Mouse (Mus musculus) heart, embryonic 12.5 days (tissue): ENCODE data around the gene Il17rb. TPM values are rescaled to one million over a fixed set of nuclear protein-coding genes. Genes with fewer than 3 reads are reported as not detected.

Experiments used
- ATAC-seq: fragments of 200-750 bp; cut with Nextera tagmentation; 2 replicates; pipeline ENCODE4 v1.8.0; 2017; ENCODE audit warnings: moderate TSS enrichment, moderate library complexity; ENCODE audit not compliant: insufficient number of reproducible peaks, low FRiP score
- H3K27ac ChIP-seq: fragments of 300-500 bp; sonication (generic); 2 replicates; pipeline ENCODE4 v1.5.1; 2016; ENCODE audit warnings: mild to moderate bottlenecking, moderate library complexity; ENCODE audit not compliant: poor library complexity, severe bottlenecking
- H3K27me3 ChIP-seq: fragments of 300-500 bp; sonication (generic); replicated peaks from 2 replicates; pipeline ENCODE4 v1.6.1; 2016; ENCODE audit warnings: mild to moderate bottlenecking, moderate library complexity
- H3K36me3 ChIP-seq: fragments of 300-500 bp; sonication (generic); 2 replicates; pipeline ENCODE4 v1.6.1; 2016; ENCODE audit warnings: mild to moderate bottlenecking, moderate library complexity
- H3K4me1 ChIP-seq: fragments of 300-500 bp; sonication (generic); replicated peaks from 2 replicates; pipeline ENCODE4 v1.6.1; 2016; ENCODE audit warnings: mild to moderate bottlenecking
- H3K4me2 ChIP-seq: fragments of 300-500 bp; sonication (generic); 2 replicates; pipeline ENCODE4 v1.6.1; 2016; ENCODE audit warnings: mild to moderate bottlenecking, moderate library complexity
- H3K4me3 ChIP-seq: fragments of 300-500 bp; sonication (generic); 2 replicates; pipeline ENCODE4 v1.5.1; 2016; ENCODE audit warnings: mild to moderate bottlenecking
- H3K9ac ChIP-seq: fragments of 300-500 bp; sonication (generic); 2 replicates; pipeline ENCODE4 v1.6.1; 2016; ENCODE audit warnings: mild to moderate bottlenecking, moderate library complexity
- H3K9me3 ChIP-seq: fragments of 300-500 bp; sonication (generic); replicated peaks from 2 replicates; pipeline ENCODE4 v1.6.1; 2016; ENCODE audit warnings: mild to moderate bottlenecking, moderate library complexity
- WGBS: fragments of 180-500 bp; shearing (Covaris S2); methylation state at CpG from one replicate; pipeline ENCODE4 v1.1.7; 2016; 5-methylcytosine and 5-hydroxymethylcytosine counted together
- polyA plus RNA-seq: library from polyadenylated mRNA; unstranded; fragments of >200 nt; fragmentation: Nextera tagmentation; extraction: Ambion mirVana; gene quantifications from 2 replicates; pipeline ENCODE4 v1.2.1, GENCODE M21; 2016

Il17rb gene
- 0.22 and 0.91 TPM in 2 replicates for polyA plus RNA-seq

DNA sequence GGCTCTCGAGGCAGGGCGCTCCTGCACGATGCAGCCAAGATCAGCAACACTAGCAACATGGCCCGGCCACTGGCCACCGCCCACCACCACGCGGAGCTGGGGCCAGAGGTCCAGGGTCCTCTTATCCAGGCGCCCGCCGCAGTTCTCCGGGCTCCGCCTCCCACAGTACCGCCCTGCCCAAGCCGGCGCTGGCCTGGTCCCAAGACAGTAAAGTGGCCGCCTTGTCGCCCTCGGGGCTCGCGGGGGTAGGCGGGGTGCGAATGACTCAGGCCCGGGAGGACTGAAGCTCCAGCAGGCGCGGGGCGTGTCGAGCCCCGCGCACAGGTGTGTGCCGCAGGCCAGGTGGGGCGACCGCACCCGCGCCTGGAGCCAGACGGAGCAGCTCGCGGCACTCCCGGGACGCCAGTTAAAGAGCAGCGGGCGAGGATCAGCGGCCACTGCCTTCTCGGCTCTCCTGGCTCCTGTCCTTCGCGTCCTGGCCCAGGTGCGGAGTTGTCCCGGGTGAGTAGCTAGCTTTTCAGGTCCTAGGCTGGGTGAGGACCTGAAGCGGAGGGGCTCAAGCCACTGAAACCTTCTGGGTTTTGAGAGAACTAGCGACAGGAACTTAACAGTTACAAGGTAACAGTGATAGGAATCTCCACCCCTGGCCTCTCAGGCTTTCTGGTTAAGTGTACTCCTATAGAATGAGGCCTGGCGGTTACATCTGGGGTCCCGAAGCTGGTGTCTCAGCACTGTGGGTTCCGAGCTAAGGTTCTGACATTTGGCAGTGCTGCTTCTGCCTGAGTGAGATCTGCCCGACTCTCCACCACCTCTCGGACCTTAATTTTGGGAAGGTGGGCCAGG, at the start of gene Il17rb, which contains the start of gene Chdh:
Gene Il17rb, minus strand, starts transcription at position 164 of the 843 bp plus-strand sequence.
Gene Chdh, plus strand, starts transcription at position 291 of the 843 bp plus-strand sequence.
- peaks cover 13% of the 10 kb centered on the region; the same call in 1 of the 2 replicates for H3K4me1 ChIP-seq
- peaks cover 52% of the 10 kb centered on the region for H3K27me3 ChIP-seq
- peak within 1 kb of the TSS; percentile 87 for H3K4me2 ChIP-seq
- H3K4me3 ChIP-seq = peak within 1 kb of the TSS; percentile 51
- no peaks in the 10 kb centered on the region for H3K36me3 ChIP-seq
- 7% methylated on average over 54 of the region's 54 CpGs for WGBS
- H3K9ac ChIP-seq = peak within 1 kb of the TSS; percentile 40
- no peak within 1 kb of the TSS for H3K27ac ChIP-seq
- peak; percentile 41; the same call in 1 of the 2 replicates for ATAC-seq
- H3K9me3 ChIP-seq = no peaks in the 10 kb centered on the region

GRCm38 (mm10) chr14:30056031-30056766, 47.5 kb upstream of the Il17rb start:
- Histone ChIP-seq H3K4me3 (no peak overlapping the region), H3K4me2 (no peak overlapping the region), H3K27me3 (no peaks in the 10 kb centered on the region), H3K4me1 (peaks cover 8% of the 10 kb centered on the region; the same call in 1 of the 2 replicates), H3K9ac (no peak overlapping the region), H3K9me3 (no peaks in the 10 kb centered on the region; the same call in 1 of the 2 replicates), H3K36me3 (no peaks in the 10 kb centered on the region), H3K27ac (no peak overlapping the region)
- 0 out of 2 replicates have a peak, but pooled peaks have one; percentile 6 for ATAC-seq
- 63% methylated on average over 13 of the region's 13 CpGs for WGBS

GRCm38 (mm10) chr14:30054922-30055321, 46.2 kb upstream of the Il17rb start:
- Histone ChIP-seq H3K4me1 (peaks cover 8% of the 10 kb centered on the region; the same call in 1 of the 2 replicates), H3K9ac (no peak overlapping the region), H3K36me3 (no peaks in the 10 kb centered on the region), H3K4me3 (no peak overlapping the region), H3K27me3 (no peaks in the 10 kb centered on the region), H3K27ac (no peak overlapping the region), H3K4me2 (no peak overlapping the region), H3K9me3 (no peaks in the 10 kb centered on the region; the same call in 1 of the 2 replicates)
- no peak for ATAC-seq
- 72% methylated on average over 7 of the region's 7 CpGs for WGBS

- no peak overlapping the region for H3K4me2 ChIP-seq
- no peak overlapping the region for H3K27ac ChIP-seq
- 88% methylated on average over 8 of the region's 8 CpGs for WGBS
- H3K4me3 ChIP-seq = no peak overlapping the region
- no peaks in the 10 kb centered on the region; the same call in 1 of the 2 replicates for H3K9me3 ChIP-seq
- H3K27me3 ChIP-seq = no peaks in the 10 kb centered on the region
- peaks cover 6% of the 10 kb centered on the region; the same call in 1 of the 2 replicates for H3K36me3 ChIP-seq
- peaks cover 12% of the 10 kb centered on the region for H3K4me1 ChIP-seq
- no peak for ATAC-seq
- no peak overlapping the region for H3K9ac ChIP-seq
Observed at GRCm38 (mm10) chr14:30050280-30050679, 41.6 kb upstream of the Il17rb start.

DNA sequence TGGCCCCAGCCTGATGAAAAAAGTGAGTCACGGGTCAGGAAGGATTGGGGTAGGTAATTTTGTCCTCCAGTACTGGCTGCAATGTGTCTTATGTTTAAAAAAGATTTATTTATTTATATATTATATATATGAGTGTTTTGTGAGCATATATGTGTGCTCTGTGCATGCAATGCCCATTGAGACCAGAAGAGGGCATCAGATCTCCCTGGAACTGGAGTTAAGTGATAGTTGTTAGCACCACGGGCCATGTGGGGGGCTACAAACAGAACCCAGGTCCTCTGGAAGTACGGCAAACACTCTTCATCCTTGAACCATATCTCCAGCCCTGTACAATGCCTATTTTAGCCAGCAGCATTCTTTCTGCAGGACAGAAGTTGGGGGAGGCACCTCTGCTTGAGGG, 39.4 kb upstream of the Il17rb start:
- no peak for ATAC-seq

GRCm38 (mm10) chr14:30046976-30047375, 38.3 kb upstream of the Il17rb start:
- Histone ChIP-seq H3K27me3 (no peaks in the 10 kb centered on the region), H3K9me3 (no peaks in the 10 kb centered on the region), H3K27ac (no peak overlapping the region), H3K4me3 (no peak overlapping the region), H3K4me1 (peaks cover 19% of the 10 kb centered on the region), H3K4me2 (no peak overlapping the region), H3K36me3 (peaks cover 6% of the 10 kb centered on the region; the same call in 1 of the 2 replicates), H3K9ac (no peak overlapping the region)
- no peak for ATAC-seq
- WGBS = 83% methylated on average over 4 of the region's 4 CpGs

More for the DNA sequence above, 39.4 kb upstream of the Il17rb start:
- Histone ChIP-seq H3K9me3 (no peaks in the 10 kb centered on the region; the same call in 1 of the 2 replicates), H3K9ac (no peak overlapping the region), H3K4me3 (no peak overlapping the region), H3K27ac (no peak overlapping the region), H3K4me2 (no peak overlapping the region), H3K4me1 (peaks cover 19% of the 10 kb centered on the region), H3K27me3 (no peaks in the 10 kb centered on the region), H3K36me3 (peaks cover 6% of the 10 kb centered on the region; the same call in 1 of the 2 replicates)
- WGBS = 74% methylated on average over 3 of the region's 3 CpGs

DNA sequence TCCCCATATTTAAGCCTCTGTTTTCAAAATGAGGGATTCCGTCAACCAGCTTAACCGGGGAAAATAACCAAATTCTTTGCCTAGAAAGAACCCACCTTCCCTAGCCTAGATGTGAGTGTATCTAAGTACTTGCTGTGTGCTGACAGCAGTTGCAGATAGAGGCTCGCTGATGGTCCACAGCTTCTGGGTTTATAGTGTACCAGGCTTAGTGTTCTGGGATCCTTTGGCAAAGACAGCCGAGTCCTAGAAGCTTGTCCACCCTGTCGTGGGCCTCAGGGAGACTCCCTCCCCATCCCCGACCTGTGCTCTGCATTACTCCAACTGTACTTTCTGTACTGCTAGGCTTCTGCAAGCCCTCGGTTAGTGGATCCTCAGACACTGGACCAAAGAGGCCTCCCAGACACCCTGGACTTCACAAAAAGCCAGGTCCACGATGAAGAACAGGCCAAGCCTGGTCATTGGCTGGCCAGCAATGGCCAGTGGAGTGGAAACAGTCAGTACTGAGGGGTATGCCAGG, 37.1 kb upstream of the Il17rb start:
- peak overlapping the region; percentile 17; the same call in 1 of the 2 replicates for H3K4me2 ChIP-seq

DNA sequence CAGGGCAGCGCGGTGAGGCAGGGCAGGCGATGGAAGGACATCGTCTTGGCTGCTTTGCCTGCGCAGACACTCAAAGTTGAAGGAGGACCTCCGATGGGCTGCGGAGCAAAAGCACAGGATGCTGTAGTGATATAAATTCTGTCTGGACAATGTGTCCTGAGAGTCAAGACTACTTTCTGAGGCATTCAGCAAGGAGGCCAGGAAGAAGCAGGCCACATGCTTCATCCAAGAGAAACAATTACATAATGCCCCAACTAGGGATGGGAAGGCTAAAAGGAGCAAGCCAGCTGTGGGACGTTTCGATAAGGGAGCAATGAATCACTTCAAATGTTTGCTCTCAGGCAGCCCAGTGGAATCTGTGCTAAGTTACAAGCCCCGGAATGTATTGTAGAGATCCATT, 36.5 kb upstream of the Il17rb start:
- H3K4me3 ChIP-seq = no peak overlapping the region
- WGBS = 60% methylated on average over 10 of the region's 10 CpGs
- H3K36me3 ChIP-seq = peaks cover 6% of the 10 kb centered on the region; the same call in 1 of the 2 replicates
- no peaks in the 10 kb centered on the region for H3K27me3 ChIP-seq
- peak overlapping the region; percentile 28 for H3K27ac ChIP-seq
- H3K9me3 ChIP-seq = no peaks in the 10 kb centered on the region
- H3K4me1 ChIP-seq = peaks cover 19% of the 10 kb centered on the region
- H3K4me2 ChIP-seq = peak overlapping the region; percentile 16; the same call in 1 of the 2 replicates
- no peak overlapping the region for H3K9ac ChIP-seq
- ATAC-seq = no peak

More for the DNA sequence above, 37.1 kb upstream of the Il17rb start:
- Histone ChIP-seq H3K27me3 (no peaks in the 10 kb centered on the region), H3K4me3 (no peak overlapping the region), H3K9ac (no peak overlapping the region), H3K9me3 (no peaks in the 10 kb centered on the region), H3K36me3 (peaks cover 6% of the 10 kb centered on the region; the same call in 1 of the 2 replicates), H3K27ac (peak overlapping the region; percentile 23), H3K4me1 (peaks cover 19% of the 10 kb centered on the region)
- WGBS = 55% methylated on average over 8 of the region's 8 CpGs
- ATAC-seq = no peak

GRCm38 (mm10) chr14:30043356-30043940, 34.8 kb upstream of the Il17rb start:
- Histone ChIP-seq H3K27me3 (no peaks in the 10 kb centered on the region), H3K27ac (no peak overlapping the region), H3K4me1 (peaks cover 19% of the 10 kb centered on the region), H3K36me3 (peaks cover 5% of the 10 kb centered on the region; the same call in 1 of the 2 replicates), H3K4me3 (no peak overlapping the region), H3K9me3 (no peaks in the 10 kb centered on the region), H3K9ac (no peak overlapping the region), H3K4me2 (no peak overlapping the region)
- ATAC-seq = no peak
- 89% methylated on average over 7 of the region's 7 CpGs for WGBS

- H3K4me2 ChIP-seq = no peak overlapping the region
- H3K4me3 ChIP-seq = no peak overlapping the region
- ATAC-seq = no peak
- WGBS = 86% methylated on average over 9 of the region's 9 CpGs
- no peaks in the 10 kb centered on the region for H3K9me3 ChIP-seq
- no peak overlapping the region for H3K27ac ChIP-seq
- H3K4me1 ChIP-seq = peaks cover 19% of the 10 kb centered on the region
- H3K36me3 ChIP-seq = no peaks in the 10 kb centered on the region; the same call in 1 of the 2 replicates
- no peak overlapping the region for H3K9ac ChIP-seq
- no peaks in the 10 kb centered on the region for H3K27me3 ChIP-seq
Observed at GRCm38 (mm10) chr14:30041836-30042235, 33.1 kb upstream of the Il17rb start.
